Mouse (Mus musculus) CH12.LX (cell line): ENCODE measurements at regions not wholly inside any gene's neighbourhood (a gene's known extent, or its start where the extent isn't known, plus 50 kb on each side); places are given as distances from the start of the nearest gene placed in this dataset.

Experiments
- DNase-seq: peaks from one replicate; pipeline ENCODE4 v3.0.0-alpha.2; 2013; ENCODE audit errors: extremely low read depth
- H3K27ac ChIP-seq: 2 replicates; pipeline ENCODE4 v1.5.1; 2012; ENCODE audit warnings: low read depth, mild to moderate bottlenecking, control low read depth, moderate library complexity; ENCODE audit not compliant: insufficient read depth
- H3K27me3 ChIP-seq: replicated peaks from 2 replicates; pipeline ENCODE3; 2012; ENCODE audit warnings: inconsistent platforms
- H3K36me3 ChIP-seq, 2 experiments: replicated peaks in 1 of 2; 2 replicates each; pipeline versions ENCODE3 to v1.6.1; 2012; ENCODE audit warnings: inconsistent platforms in 1 of 2, low read length in 1 of 2, mild to moderate bottlenecking in 1 of 2, mixed read lengths in 1 of 2, moderate library complexity in 1 of 2; ENCODE audit not compliant: control insufficient read depth in 1 of 2, insufficient read depth in 1 of 2
- H3K4me1 ChIP-seq, 2 experiments: 2 replicates each; pipeline ENCODE4 v1.6.1; 2012; ENCODE audit warnings: inconsistent platforms in 1 of 2, moderate library complexity in 1 of 2; ENCODE audit not compliant: insufficient read depth in 2 of 2, control insufficient read depth in 1 of 2
- H3K4me2 ChIP-seq: 2 replicates; pipeline ENCODE4 v1.6.1; 2012; ENCODE audit warnings: low read depth, mild to moderate bottlenecking, control low read depth; ENCODE audit not compliant: poor library complexity, insufficient read depth, severe bottlenecking
- H3K4me3 ChIP-seq, 3 experiments: fragments of 150-350 bp in 1 of 3; sonication (generic) in 1 of 3; replicated peaks in 1 of 3; 2 replicates each; pipeline versions ENCODE3 to v1.5.1; 2011 to 2012; ENCODE audit warnings: low read depth in 2 of 3, low read length in 2 of 3, mild to moderate bottlenecking in 2 of 3, moderate library complexity in 2 of 3, control low read depth in 1 of 3, improper control_type of control experiment in 1 of 3, inconsistent platforms in 1 of 3, mixed read lengths in 1 of 3; ENCODE audit not compliant: poor library complexity in 1 of 3
- H3K79me2 ChIP-seq: replicated peaks from 2 replicates; pipeline ENCODE4 v1.6.1; 2012; ENCODE audit warnings: mild to moderate bottlenecking, moderate library complexity; ENCODE audit not compliant: control insufficient read depth, poor library complexity, insufficient read depth, severe bottlenecking; ENCODE audit errors: extremely low read depth
- H3K9ac ChIP-seq: 2 replicates; pipeline ENCODE4 v1.6.1; 2012; ENCODE audit warnings: low read depth, mild to moderate bottlenecking, control low read depth, moderate library complexity; ENCODE audit not compliant: insufficient read depth
- H3K9me3 ChIP-seq: replicated peaks from 2 replicates; pipeline ENCODE3; 2012; ENCODE audit warnings: low read length, inconsistent platforms, mixed read lengths
- BHLHE40 ChIP-seq: IDR thresholded peaks from 2 replicates; pipeline ENCODE4 v1.6.1; 2011; ENCODE audit warnings: mild to moderate bottlenecking, low read depth, low read length, improper control_type of control experiment
- CHD2 ChIP-seq: IDR thresholded peaks from 2 replicates; pipeline ENCODE4 v1.6.1; 2011; ENCODE audit warnings: low read length, improper control_type of control experiment
- E2F4 ChIP-seq: IDR thresholded peaks from 2 replicates; pipeline ENCODE4 v1.6.1; 2011; ENCODE audit warnings: low read depth, low read length, improper control_type of control experiment; ENCODE audit not compliant: insufficient replicate concordance
- ELF1 ChIP-seq: IDR thresholded peaks from 2 replicates; pipeline ENCODE4 v1.6.1; 2014; ENCODE audit warnings: low read depth, mild to moderate bottlenecking, inconsistent platforms, low read length, improper control_type of control experiment
- EP300 ChIP-seq: IDR thresholded peaks from 2 replicates; pipeline ENCODE4 v1.6.1; 2011; ENCODE audit warnings: low read length, improper control_type of control experiment
- ETS1 ChIP-seq: conservative IDR thresholded peaks from 2 replicates; pipeline ENCODE4 v1.6.1; 2012; ENCODE audit warnings: low read depth, mild to moderate bottlenecking, inconsistent platforms, low read length, improper control_type of control experiment, moderate library complexity
- GABPA ChIP-seq: IDR thresholded peaks from 2 replicates; pipeline ENCODE4 v1.6.1; 2012; ENCODE audit warnings: low read depth, low read length, improper control_type of control experiment, inconsistent platforms; ENCODE audit not compliant: insufficient replicate concordance
- IRF4 ChIP-seq: IDR thresholded peaks from 2 replicates; pipeline ENCODE4 v1.6.1; 2014; ENCODE audit warnings: low read depth, mild to moderate bottlenecking, inconsistent platforms, low read length, improper control_type of control experiment
- JUND ChIP-seq: conservative IDR thresholded peaks from 2 replicates; pipeline ENCODE4 v1.6.1; 2011; ENCODE audit warnings: low read depth, low read length, improper control_type of control experiment
- KAT2A ChIP-seq: IDR thresholded peaks from 2 replicates; pipeline ENCODE4 v1.6.1; 2012; ENCODE audit warnings: low read length, improper control_type of control experiment, inconsistent platforms; ENCODE audit not compliant: insufficient replicate concordance
- MAFK ChIP-seq: IDR thresholded peaks from 2 replicates; pipeline ENCODE4 v1.6.1; 2011; ENCODE audit warnings: low read length, improper control_type of control experiment; ENCODE audit not compliant: insufficient replicate concordance
- MAX ChIP-seq: IDR thresholded peaks from 2 replicates; pipeline ENCODE4 v1.6.1; 2011; ENCODE audit warnings: low read length, improper control_type of control experiment
- NRF1 ChIP-seq: IDR thresholded peaks from 2 replicates; pipeline ENCODE4 v1.6.1; 2014; ENCODE audit warnings: low read depth, mild to moderate bottlenecking, inconsistent platforms, low read length, improper control_type of control experiment, moderate library complexity
- PAX5 ChIP-seq: IDR thresholded peaks from 2 replicates; pipeline ENCODE4 v1.6.1; 2012; ENCODE audit warnings: low read length, inconsistent platforms, mixed read lengths
- POLR2AphosphoS2 ChIP-seq: IDR thresholded peaks from 2 replicates; pipeline ENCODE4 v1.6.1; 2011; ENCODE audit warnings: low read depth, low read length, improper control_type of control experiment
- RAD21 ChIP-seq: IDR thresholded peaks from 2 replicates; pipeline ENCODE4 v1.6.1; 2011; ENCODE audit warnings: low read depth, mild to moderate bottlenecking, low read length, improper control_type of control experiment, moderate library complexity
- SMC3 ChIP-seq: IDR thresholded peaks from 2 replicates; pipeline ENCODE4 v1.6.1; 2011; ENCODE audit warnings: low read depth, low read length, improper control_type of control experiment
- TBP ChIP-seq: conservative IDR thresholded peaks from 2 replicates; pipeline ENCODE4 v1.6.1; 2011; ENCODE audit warnings: low read depth, low read length, improper control_type of control experiment
- TCF12 ChIP-seq: IDR thresholded peaks from 2 replicates; pipeline ENCODE4 v1.6.1; 2014; ENCODE audit warnings: low read depth, mild to moderate bottlenecking, inconsistent platforms, low read length, improper control_type of control experiment
- USF1 ChIP-seq: IDR thresholded peaks from 2 replicates; pipeline ENCODE4 v1.6.1; 2014; ENCODE audit warnings: low read depth, mild to moderate bottlenecking, inconsistent platforms, low read length, improper control_type of control experiment
- USF2 ChIP-seq: conservative IDR thresholded peaks from 2 replicates; pipeline ENCODE4 v1.6.1; 2011; ENCODE audit warnings: low read depth, low read length, improper control_type of control experiment
- ZMIZ1 ChIP-seq: IDR thresholded peaks from 2 replicates; pipeline ENCODE4 v1.6.1; 2012; ENCODE audit warnings: low read depth, mild to moderate bottlenecking, inconsistent platforms, low read length, improper control_type of control experiment
- ZNF384 ChIP-seq: IDR thresholded peaks from 2 replicates; pipeline ENCODE4 v1.6.1; 2012; ENCODE audit warnings: low read depth, low read length, improper control_type of control experiment, inconsistent platforms
- dilution Hi-C: fragments of 300-500 bp; cut with MboI; formaldehyde crosslinking; loops from 2 replicates; pipeline ENCODE4 v1.14.3; 2020; ENCODE audit warnings: low sequenced_read_pairs; ENCODE audit not compliant: extremely low pct_unique_long_range_greater_than_20kb, extremely low pct_ligation_motif_present
- in situ Hi-C: fragments of 300-500 bp; cut with MboI; formaldehyde crosslinking; loops from 3 replicates; pipeline ENCODE4 v1.14.3; 2019; ENCODE audit warnings: low sequenced_read_pairs, low pct_ligation_motif_present, low pct_unique_long_range_greater_than_20kb, mixed read lengths

DNA sequence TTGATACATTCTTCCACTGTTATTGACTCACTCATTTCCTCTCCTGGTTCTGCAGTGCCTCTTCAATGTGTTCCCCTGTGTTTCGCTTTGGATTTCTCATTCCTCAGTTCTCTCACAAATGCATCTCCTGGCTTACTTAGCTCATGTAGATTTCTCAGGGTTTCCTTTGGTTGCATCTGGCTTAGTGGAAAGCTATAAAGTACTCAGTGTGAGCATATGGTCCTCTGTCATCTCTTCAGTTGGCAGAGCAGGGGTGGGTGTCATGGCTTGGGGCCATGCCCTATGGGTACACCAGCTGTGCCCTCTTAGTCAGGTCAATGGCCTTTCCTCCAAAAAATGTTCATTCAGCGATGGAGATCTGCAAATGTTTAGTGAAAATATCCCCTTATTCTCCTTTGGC lies 77.4 kb upstream of the Rnf152 start:
- no peak overlapping the region for H3K9ac ChIP-seq
- dilution Hi-C loops: no loop called here
- no peaks in the 10 kb centered on the region for H3K9me3 ChIP-seq
- H3K27me3 ChIP-seq: no peaks in the 10 kb centered on the region
- H3K27ac ChIP-seq: no peak overlapping the region
- no peak for DNase-seq
- H3K4me3 ChIP-seq: no peak overlapping the region
- no peaks in the 10 kb centered on the region for H3K79me2 ChIP-seq
- peaks cover 0 to 16% of the 10 kb centered on the region in 2 experiments; a peak in 2 of 4 replicates for H3K4me1 ChIP-seq
- no peak overlapping the region for H3K4me2 ChIP-seq
- TF ChIP-seq TBP (no peak), SMC3 (no peak), POLR2AphosphoS2 (no peak), KAT2A (no peak), USF1 (no peak), MAFK (no peak), GABPA (no peak), ETS1 (no peak), E2F4 (no peak), BHLHE40 (no peak), TCF12 (no peak), PAX5 (no peak), CHD2 (no peak), ZNF384 (no peak), RAD21 (no peak), JUND (no peak), MAX (no peak), EP300 (no peak), ZMIZ1 (no peak), IRF4 (no peak)
- TF ChIP-seq, all 38 proteins: peak for 0
- in situ Hi-C loops: no loop called here
- H3K36me3 ChIP-seq: no peaks in the 10 kb centered on the region

DNA sequence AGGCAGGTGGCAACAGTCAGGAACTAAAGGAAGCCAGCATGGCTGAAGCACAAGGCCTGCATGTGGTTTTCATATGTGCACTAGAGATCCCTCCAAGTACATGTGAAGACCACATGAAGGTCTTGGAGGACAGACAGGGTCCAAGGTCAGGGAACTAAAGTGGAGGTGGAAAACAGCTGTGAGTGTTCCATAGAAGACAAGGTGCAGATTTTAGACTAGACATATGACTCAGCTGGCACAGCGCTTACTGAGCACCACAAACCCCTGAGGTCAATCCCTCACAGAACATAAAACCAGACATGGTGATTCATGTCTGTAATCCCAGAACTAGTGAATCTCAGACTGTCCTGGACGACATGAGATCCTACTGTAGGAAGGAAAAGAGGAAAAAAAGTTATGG lies 75.3 kb upstream of the Rnf152 start:
- no peak for DNase-seq
- no peaks in the 10 kb centered on the region for H3K27me3 ChIP-seq
- no peak overlapping the region for H3K27ac ChIP-seq
- H3K79me2 ChIP-seq: no peaks in the 10 kb centered on the region
- TF ChIP-seq PAX5: no peak
- TF ChIP-seq USF2: no peak
- no peak for TF ChIP-seq POLR2AphosphoS2
- no peak for TF ChIP-seq ELF1
- no peak for TF ChIP-seq JUND
- no peak for TF ChIP-seq TCF12
- no peak for TF ChIP-seq NRF1
- no peak for TF ChIP-seq GABPA
- dilution Hi-C loops (no loop called here), in situ Hi-C loops (no loop called here)
- H3K4me2 ChIP-seq: no peak overlapping the region
- H3K36me3 ChIP-seq: no peaks in the 10 kb centered on the region
- H3K9ac ChIP-seq: no peak overlapping the region
- no peak overlapping the region for H3K4me3 ChIP-seq
- peaks cover 0 to 16% of the 10 kb centered on the region in 2 experiments; a peak in 2 of 4 replicates for H3K4me1 ChIP-seq
- H3K9me3 ChIP-seq: no peaks in the 10 kb centered on the region
